Mouse (Mus musculus) natural killer cell, adult 2 months (primary cell): ENCODE results near the gene Hipk1.
A peak's percentile ranks its signal among the peaks of the same experiment; 100 is the strongest.

ENCODE experiments used
- DNase-seq, 2 experiments: peaks; one replicate each; pipeline ENCODE4 v3.0.0; 2022; ENCODE audit warnings: low spot score in 2 of 2

The Hipk1 gene

DNA sequence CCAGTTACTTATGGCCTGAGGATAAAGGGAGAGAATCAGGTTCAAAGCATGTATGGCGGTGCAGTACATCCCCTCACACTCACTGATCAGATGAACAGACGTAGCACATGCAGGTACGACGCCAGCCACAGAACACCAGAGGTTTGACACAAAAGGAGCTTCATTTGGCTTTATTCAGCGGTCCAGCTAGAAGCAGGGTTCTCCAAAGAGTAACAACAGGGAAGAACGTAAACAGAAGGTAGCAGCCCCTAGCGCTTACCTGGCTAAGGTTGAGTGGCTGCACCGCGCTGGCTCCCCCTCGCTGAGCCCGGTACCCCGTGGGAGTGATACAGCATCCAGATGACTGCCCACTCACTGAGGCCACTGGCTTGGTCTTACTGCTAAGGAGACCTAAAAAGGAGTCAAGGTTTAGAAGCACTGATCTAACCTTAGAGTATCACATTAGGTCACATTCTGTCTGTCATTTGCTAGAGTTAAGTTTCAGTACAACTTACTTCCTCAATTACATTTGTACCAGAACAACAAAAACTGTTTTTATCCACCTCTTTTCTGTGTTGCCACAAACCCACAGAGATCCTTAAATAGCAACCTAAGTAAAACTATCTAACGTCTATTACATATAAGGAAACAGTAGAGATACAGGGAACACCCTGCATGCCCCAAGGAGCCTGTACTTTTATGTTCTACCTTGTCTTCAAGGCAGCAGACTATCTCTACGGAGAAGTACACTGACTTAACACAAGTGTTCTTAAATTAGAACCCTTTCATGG lies 46.2 kb downstream of the Hipk1 start:
- DNase-seq: peak in 1 of 2 experiments; percentile 20

DNA sequence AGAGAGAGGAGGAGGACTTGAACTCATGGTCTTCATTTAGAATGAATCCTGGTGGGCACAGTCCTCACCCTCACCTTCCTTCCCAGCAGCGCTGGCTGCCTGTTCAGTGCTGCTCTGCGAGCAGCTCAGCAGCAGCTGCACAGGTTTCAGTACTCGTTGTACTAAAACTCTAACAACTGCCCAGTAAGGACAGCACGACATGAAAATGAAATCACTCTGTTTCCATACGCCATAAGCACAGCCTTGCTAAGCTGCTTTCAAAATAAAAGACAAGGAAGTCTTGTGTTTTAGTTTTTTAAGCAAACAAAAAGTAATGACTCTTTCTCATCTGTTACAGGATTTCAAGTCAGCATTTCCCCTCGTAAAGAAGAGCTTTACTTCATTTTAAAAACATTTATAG lies 48.2 kb downstream of the Hipk1 start:
- no peak for DNase-seq

DNA sequence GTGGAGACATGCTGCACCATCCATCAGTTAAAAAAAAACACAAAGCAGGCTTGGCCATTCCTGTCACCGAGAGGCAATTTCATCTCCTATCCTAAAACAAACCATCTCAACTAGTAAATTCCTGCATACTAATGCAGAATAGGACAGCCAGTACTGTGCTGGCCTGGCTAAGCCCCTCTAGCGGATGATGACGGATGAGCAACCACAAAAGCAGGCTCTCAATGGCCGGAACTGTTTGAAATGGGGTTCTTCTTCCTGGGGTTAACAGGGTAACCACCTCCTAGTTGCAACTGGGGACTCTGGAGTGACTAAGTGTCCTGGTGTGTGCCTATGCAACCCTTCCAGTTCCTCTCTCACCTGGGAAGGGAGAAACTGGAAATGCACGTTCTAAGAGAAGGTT lies 51.0 kb downstream of the Hipk1 start:
- DNase-seq: peak in 1 of 2 experiments; percentile 10

DNA sequence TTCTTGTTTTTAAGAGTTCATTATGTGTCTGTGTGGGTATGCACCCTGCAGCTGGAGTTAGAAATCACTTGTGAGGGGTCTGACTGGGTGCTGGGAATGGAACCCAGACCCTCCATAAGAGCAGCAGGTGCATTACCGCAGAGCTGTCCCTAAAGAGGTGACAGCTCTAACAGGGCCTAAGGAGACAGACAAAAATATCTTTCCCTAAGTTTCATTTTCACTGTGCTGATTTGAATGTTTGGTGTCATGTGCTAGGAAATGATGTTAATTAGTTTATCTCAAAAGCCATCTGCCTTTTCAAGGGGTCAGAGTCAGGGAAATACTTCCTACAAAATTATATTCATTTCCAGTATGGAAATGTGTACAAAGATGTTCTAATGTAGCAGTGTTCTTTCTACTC lies 52.0 kb downstream of the Hipk1 start, which contains the start of gene Gm10964:
Gm10964 (plus strand) TSS at position 38 of the 400 bp plus-strand sequence.
- no peak for DNase-seq

DNA sequence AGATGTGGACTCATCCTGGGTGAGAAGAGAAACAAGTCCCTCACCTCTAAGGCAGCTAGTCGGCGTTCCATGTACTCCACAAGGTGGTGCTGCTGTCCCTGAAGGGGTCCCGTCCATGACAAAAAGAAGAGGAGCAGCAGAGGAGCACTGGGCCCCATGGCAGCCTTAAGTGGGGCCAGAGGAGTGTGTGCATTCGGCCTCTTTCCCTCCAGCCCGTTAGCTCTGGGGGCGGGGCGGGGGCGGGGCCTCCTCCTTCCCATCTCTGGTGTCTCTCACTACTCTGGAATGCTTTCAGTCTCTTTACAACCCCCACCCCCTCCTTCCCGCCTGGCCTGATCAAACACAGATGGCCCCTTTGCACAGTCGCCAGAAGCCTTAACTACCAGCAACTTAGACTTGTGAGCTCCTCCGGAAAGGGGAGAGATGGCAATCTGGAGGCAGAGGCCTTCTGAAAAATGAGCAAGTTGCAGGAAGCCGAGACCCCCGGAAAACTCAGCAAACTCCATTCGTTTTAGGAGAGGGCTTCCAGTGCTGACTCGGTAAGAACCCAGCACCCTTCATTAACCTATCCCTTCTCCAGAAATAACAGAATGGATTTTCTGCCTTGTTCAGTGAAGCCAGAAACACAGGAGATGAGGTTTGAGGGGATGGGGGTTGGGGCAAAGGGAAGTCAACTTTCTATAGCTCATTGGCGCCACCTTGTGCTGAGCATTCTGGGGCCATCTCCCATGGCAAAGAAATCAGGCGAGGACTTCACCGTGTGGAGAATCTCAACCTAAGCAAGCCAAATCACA lies 53.4 kb downstream of the Hipk1 start, which contains the start of gene Olfml3:
Olfml3 (minus strand) TSS at position 224 of the 794 bp plus-strand sequence.
- DNase-seq: peak; percentile 53 to 78

DNA sequence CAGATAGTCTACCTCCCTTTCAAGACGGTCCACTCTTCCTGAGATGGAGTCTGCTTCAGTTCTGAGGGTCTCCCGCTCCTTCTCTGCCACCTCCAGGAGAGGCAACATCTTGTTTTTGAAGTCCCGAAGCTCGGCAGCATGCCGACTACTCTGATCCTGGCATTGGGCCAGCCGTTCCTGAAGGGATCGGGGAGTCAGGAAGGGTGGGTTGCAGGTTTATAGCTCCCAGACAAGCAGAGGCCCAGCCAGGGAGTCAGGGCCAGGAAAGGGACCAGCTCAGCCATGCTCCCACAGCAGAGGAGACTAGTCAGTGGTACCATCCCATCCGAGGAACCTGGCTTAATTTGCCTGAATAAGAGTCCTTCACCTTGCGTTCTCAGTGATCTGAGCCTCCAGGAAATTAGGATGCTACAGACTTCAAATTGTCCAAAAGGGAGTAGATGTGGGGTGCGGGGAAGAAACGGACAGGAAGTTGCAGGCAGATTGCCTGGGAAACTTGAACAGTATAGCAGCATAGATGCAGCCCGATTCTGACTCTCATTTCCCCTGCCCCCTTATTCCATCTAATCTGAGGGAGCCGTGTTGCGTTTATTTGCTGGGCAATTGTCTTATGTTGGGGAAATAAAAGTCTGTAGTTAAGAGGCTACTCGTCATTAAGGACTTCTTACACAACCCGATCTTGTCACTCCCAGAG lies 54.2 kb downstream of the Hipk1 start:
- no peak for DNase-seq

DNA sequence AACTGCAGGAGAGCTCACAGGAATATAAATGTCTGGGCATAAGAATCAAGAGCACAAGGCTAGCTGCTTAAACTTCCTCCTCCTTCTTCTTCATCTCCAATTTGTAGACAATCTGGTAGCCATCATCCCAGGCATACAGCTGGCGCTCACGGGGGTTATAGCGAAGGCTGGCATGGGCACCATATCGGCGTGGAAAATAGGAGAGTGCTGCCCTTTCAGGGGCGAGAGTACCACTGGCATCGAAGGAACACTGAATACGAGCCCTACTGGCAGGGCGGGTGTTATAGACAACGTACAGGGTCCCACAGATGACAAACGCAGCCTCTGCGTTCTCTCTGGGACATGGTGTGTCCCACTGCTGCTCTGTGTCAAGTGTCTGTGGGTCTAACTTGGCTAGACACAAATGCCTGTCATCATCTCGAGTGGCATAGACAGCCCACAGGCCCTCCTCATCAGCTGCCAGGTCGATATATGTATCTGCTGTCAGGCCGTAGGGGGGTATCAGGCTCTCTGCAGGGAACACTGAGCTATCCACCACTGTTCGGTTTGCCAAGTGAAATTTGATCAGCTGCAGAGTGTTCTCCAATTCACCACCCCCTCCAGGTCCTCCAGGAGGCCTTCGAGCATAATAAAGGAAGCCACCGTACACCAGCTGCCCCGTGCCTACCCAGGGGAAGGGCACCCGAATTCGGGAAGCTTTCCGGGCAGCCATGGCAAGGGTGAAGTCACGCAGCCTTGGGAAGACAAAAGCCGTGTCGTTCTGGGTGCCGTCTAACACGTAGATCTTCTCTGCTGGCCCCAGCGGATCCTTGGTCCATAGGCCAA lies 55.4 kb downstream of the Hipk1 start:
- DNase-seq: no peak

DNA sequence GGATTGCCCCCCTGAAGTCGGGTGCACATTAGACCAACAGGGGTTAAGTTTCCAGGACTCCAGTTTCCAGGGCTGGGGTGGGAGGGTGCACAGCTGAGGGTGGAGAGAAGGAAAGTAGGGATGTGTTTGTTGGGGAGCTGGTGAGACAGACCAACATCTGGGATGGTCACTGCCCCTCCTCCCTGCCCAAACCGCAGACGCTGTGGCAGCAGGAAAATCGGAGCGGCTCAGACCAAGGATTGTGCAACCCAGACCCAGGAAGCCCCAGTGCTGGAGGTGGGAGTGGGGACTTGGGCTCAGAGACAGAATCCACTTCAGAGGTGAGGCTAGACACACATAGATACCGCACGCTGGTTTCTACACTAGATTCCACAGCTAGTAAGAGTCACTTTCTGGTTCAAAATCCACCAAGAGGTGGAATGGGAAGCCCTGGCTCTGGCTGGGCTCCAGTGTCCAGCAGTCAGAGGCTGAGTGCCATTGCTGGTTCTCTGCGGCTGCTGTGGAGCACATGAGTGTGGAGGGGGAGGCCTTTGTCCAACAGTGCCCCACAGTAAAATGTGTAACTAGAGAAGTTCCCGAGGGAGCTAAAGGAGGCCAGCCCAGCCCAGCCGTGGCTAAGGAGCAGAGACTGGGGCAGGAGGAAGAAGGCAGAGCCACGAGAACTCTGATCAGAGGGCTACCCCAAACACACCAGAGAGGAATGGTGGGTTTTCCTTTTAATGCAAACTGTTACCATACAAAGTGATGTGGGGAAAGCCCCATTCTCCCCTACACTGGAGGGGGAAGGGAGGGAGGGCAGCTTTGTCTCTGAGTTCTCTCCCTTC lies 56.5 kb downstream of the Hipk1 start:
- DNase-seq: no peak

DNA sequence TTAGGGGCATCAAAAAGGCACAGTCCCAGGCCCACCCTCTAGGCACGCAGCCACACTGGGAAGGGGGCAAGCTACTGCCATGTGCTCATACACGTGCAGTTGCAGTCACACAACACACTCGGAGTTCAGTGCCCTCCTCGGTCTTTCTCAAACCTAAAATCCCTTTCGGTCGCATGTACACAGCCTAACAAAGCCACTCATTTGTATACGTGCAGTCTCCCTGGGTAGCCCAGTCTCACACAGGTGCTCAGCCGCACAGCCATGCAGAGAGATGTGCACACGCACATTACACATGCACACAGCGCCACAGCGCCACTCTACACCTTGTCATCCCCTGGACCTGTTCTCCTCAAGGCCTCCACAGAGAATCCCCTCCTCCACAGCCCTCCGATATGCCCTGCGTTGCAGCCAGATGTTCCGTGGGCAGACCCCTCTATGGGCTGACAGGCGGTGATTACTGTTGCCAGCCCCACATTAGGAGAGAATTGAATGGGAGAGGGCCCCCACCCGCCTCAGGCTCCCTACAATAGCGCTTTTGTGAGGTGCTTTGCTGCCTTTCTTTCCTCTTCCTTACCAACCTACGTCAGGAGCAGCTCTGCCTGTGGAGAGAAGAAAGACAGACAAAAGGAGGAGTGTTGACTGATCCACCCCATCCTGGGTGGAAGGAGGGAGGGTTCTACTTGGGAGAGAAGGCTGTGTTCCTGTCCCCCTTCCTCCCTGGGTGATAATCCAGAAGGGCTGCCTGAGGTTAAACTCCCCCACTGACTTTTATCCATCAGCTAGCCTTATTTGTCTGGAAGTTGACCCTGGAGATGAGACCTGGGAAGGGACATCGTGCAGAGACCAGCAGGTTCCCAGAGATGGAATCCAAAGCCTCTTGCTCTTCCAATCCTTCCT lies 57.3 kb downstream of the Hipk1 start:
- DNase-seq: no peak

DNA sequence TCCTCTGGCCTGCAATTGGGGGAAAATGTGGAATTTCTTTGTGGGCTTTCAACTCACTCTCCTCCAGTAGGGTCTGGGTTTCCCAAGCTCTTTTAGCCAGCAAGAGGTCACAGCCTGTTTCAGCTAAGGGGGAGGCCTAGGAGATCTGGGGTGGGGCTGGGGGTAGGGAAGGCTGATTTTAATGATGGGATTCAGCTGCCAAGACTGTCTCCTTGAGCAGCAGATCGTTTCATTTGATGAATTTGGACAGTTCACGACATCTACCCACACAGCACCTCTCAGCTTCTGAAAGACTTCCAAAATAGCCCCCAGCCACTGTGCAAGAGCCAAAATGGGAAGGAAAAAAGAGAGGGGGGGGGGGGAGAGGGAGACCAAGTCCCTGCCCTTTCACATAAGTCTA lies 58.2 kb downstream of the Hipk1 start:
- DNase-seq: no peak

DNA sequence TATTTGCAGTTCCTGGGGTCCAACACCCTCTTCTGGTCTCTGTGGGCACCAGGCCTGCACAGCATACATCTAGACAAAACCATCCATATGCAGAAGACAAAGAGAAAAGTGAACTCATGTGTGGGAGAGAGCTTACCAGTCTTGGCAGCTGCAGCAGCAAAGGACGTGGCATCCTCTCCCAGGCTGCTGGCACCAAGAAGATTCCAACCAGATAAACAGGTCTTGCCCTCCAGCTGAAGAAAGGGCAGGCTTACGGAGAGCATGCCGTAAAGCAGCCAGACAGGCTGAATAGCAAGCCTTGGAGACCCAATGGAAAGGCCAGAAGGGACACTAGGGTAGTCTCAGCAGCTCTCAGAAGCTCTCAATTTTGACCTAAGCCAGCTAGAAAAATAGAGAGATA lies 59.2 kb downstream of the Hipk1 start:
- DNase-seq: no peak

DNA sequence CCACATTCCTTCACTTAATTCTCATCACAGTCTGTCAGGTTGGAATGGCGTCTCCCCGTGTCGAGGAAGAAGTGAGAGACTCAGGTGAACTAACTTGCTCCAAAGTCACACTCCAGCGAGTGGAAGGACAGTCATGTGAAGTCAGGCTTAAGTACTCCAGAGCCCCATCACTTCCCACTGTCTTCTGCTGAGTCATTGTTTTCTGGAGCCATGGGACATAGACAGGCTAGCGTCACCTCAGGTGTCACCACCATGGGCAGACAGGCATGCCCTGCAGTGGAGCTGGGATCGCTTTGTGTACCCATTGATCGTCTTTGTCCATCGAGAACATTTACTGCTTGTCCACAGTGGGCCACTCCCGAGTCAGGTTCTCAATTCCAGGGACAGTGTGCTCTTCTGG lies 61.5 kb downstream of the Hipk1 start:
- no peak for DNase-seq

DNA sequence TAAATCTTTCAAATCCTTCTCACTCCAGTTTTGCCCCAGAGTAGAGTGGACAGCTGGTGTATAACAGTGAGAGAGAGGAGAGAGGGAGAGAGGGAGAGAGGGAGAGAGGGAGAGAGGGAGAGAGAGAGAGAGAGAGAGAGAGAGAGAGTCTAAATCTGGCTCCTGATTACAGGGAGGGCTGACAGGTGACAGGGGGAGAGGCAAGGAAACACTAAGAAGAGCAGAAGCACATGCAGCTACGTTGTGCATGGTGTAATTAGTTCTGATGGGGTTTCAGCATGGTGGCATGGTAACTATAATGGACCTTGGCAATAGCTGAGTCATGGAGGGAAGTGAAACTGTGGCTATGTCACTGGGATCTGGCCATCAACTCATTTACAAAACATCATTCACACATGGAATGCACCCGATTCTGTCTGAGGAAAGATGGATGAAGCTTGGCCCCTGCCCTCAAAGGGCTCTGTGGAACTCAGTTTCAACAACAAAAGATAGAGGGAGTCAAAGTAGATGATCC lies 63.5 kb downstream of the Hipk1 start:
- no peak for DNase-seq

DNA sequence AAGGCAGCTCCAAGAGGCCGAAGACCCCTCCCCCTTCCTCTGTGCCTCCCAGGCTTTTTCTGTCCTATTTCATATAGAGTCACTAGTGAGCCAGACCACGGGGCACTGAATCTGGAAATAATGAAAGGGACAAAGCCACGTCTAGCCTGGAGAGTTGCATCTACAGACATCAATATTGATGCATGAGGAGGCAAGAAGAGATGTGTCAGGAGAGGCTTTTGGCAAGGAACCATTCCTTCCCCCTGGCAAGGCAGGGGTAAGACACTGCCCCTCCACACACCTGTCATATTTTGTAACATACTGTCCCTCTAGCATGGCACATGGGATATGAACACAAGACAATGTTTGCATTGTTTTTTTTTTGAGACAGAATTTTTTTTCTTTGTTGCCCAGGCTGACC lies 64.7 kb downstream of the Hipk1 start:
- DNase-seq: no peak

DNA sequence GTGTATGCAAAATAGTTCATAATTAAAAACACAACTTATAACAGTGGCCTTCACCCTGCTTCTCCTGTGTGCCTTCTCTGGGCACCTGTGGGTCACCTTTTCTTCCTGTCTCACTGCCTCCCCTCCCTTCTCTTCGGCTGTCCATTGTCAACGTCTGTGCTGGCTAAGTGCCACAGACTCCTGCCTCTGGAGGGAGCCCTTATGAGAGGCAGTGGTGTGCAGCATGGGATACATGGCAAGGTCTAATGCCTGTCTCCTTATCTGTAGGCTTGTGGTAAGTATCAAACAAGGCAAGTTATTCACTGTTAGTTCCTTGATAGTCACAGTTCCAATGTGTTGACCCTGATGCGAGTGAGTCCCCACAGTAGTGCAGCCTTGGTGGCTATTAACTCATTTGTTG lies 67.2 kb downstream of the Hipk1 start:
- DNase-seq: no peak

DNA sequence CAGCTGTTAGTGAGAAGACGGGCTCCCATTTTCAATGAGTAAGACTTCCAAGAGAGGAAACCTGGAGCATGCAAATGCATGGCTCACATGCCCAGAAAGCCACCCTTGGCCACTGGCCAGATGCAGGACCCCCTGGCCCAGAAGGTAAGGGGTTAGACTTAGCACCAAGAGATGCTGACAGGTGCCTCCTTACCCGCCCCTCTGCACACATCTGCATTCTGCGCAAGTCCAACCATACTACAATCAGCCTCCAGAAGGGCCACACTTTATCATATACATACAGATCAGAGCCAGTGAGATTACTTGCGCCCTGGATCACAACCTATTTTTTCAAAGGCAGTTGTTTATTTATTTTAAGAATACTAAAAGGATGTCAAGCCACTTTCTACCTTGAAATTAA lies 72.6 kb downstream of the Hipk1 start:
- DNase-seq: no peak

DNA sequence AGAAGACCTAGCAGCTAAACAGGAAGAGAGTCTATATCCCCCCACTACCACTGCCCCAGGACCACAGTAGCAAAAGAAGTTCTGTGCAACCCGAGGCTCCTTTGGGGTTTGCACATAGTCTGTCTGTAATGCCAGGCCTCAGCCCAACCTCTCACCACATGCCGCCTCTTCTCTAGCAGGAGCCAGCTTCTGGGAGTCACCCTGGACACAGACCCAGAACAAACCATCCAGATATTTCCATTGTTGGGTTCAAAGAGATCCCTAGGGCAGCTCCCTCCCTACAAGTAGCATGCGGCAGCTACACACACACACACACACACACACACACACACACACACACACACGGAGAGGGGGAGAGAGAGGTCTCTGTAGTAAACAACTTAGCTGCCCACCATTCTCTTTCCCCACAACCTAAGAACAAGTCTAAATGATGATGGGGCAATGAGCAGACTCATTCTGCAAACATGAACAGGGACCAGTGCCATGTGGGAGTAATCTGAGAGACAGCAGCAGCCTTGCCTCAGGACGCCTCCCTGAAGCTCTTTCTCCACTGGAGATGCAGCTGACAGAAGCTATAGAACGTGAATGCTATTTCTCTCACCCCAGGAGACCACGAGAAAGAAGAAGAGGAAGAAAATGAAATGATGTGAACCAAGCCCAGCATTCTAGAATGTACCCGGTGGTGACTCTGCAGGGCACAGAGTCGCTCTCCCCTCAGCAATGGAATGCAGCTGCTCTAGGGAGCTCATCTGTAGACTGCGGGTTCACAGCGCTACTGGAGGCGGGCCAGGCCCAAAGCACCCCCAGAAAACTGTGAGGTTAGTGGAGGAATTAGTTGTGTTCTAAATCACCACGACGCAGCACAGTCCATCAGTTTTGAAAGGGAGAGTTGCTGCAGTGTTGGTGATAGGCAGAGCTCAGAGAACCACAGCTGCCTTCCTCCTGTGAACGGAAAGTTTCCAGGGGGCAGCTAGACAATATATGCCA lies 74.3 kb downstream of the Hipk1 start:
- DNase-seq: no peak
